Mouse (Mus musculus) mammary gland, adult 2 months (tissue): ENCODE measurements around the gene Tmem117. TPM values are rescaled to one million over a fixed set of nuclear protein-coding genes. Genes with fewer than 3 reads are reported as not detected.

Experiments used
- polyA plus RNA-seq: library from polyadenylated mRNA; depleted of rRNA; stranded (reverse); fragments of >200 nt; gene quantifications from 2 replicates; pipeline ENCODE4 v1.2.3, GENCODE M21; 2012; ENCODE audit warnings: low replicate concordance; rRNA removed

Gene Tmem117
- 0.68 TPM in 1 of 2 replicates, not detected in the other for polyA plus RNA-seq

GRCm38 (mm10) chr15:94628830-94629601 lies at the start of gene Tmem117:
TSS of gene Tmem117 (plus strand) at chr15:94629232.

DNA sequence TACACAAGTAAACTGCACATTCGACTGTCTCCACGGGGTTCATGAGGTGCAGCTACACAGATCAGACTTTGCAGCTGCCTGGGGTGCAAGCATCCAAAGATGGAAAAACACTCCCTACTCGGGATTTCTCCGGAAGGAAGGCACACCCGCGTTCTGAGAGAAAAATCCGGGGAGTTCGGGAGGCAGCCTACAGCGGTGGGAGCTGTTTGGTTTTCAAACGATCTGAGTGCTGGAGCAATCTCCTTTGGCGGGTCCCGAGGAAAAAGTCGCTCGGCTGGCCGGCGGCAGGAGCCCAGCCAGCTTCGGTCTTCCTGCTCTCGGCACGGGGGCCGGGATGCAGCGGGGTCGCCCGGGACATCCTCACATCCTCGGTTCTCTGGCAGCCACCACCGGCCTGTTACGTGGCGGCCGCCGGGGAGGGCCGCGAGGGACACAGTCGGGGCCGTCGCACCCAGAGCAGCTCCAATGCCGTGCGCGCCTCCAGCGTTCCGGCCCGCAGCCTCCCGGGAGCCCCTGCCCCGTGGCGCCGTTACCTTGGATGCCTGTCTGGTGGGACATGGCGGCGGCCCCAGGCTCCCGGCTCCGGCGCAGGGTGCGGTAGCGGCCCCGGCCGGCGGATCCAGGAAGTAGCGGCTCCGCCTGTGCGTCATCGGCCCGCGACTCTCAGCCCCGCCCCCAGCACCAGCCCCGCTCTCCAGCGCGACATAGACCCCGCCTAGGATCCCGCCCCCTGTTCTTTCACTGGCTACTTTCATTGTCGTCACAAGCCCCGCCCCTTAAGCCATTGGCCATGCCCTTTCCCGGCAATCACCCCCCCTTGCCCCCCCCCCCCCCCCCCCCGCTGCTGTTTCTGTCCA lies 39.6 kb upstream of the Tmem117 start, which contains the start of gene Twf1:
Twf1 (minus strand) TSS at position 671 of the 857 bp plus-strand sequence.

Other genes starting within 250 kb of the Tmem117 start
- 1.0 and 1.6 TPM in 2 replicates for gene Adamts20, start 163.8 kb upstream of the Tmem117 start, polyA plus RNA-seq
- 3.3 and 4.2 TPM in 2 replicates for gene Pus7l, start 85.7 kb upstream of the Tmem117 start, polyA plus RNA-seq
- gene Irak4, start 85.6 kb upstream of the Tmem117 start, polyA plus RNA-seq: 9.7 and 10.9 TPM in 2 replicates
- gene Twf1, start 39.3 kb upstream of the Tmem117 start, polyA plus RNA-seq: 22.9 and 41.6 TPM in 2 replicates